Mouse (Mus musculus) lung, embryonic 14.5 days (tissue): ENCODE data around the gene 4931422A03Rik. TPM values are rescaled to one million over a fixed set of nuclear protein-coding genes. Genes with fewer than 3 reads are reported as not detected.
A peak's percentile ranks its signal among the peaks of the same experiment; 100 is the strongest.
"Not testable (repeated sequence)": the region's sequence is repeated elsewhere in the genome, so short reads cannot be mapped to it uniquely, and the experiment has no call there.

Experiments
- ATAC-seq: fragments of 200-750 bp; cut with Nextera tagmentation; 2 replicates; pipeline ENCODE4 v1.8.0; 2017; ENCODE audit warnings: mild to moderate bottlenecking, moderate TSS enrichment, moderate library complexity; ENCODE audit not compliant: insufficient read depth
- DNase-seq: peaks from one replicate; pipeline ENCODE4 v3.0.0-alpha.2; 2015
- H3K27ac ChIP-seq: fragments of 300-500 bp; sonication (generic); 2 replicates; pipeline ENCODE4 v1.5.1; 2014; ENCODE audit warnings: low read depth, mild to moderate bottlenecking, moderate library complexity
- H3K27me3 ChIP-seq: fragments of 300-500 bp; sonication (generic); 2 replicates; pipeline ENCODE4 v1.6.1; 2014; ENCODE audit warnings: low read length, control low read depth; ENCODE audit not compliant: insufficient read depth
- H3K36me3 ChIP-seq: fragments of 300-500 bp; sonication (generic); 2 replicates; pipeline ENCODE4 v1.6.1; 2014; ENCODE audit warnings: control low read depth; ENCODE audit not compliant: insufficient read depth
- H3K4me1 ChIP-seq: fragments of 300-500 bp; sonication (generic); 2 replicates; pipeline ENCODE4 v1.6.1; 2014; ENCODE audit warnings: antibody characterized with exemption, control low read depth; ENCODE audit not compliant: insufficient read depth
- H3K4me2 ChIP-seq: fragments of 300-500 bp; sonication (generic); 2 replicates; pipeline ENCODE4 v1.6.1; 2014; ENCODE audit warnings: mild to moderate bottlenecking
- H3K4me3 ChIP-seq: fragments of 300-500 bp; sonication (generic); 2 replicates; pipeline ENCODE4 v1.5.1; 2014; ENCODE audit warnings: low read depth, low read length
- H3K9ac ChIP-seq: fragments of 300-500 bp; sonication (generic); 2 replicates; pipeline ENCODE4 v1.6.1; 2014
- H3K9me3 ChIP-seq: fragments of 300-500 bp; sonication (generic); 2 replicates; pipeline ENCODE4 v1.6.1; 2016; ENCODE audit warnings: low read depth, low read length, control low read depth
- CTCF ChIP-seq: IDR thresholded peaks from 2 replicates; pipeline ENCODE4 v1.5.1; 2016; ENCODE audit warnings: antibody characterized with exemption, low read depth
- WGBS: fragments of 180-500 bp; shearing (Covaris S2); extraction: QIAGEN DNeasy Blood & Tissue Kit; methylation state at CpG from one replicate; pipeline ENCODE4 v1.1.7; 2014; 5-methylcytosine and 5-hydroxymethylcytosine counted together
- polyA plus RNA-seq: library from polyadenylated mRNA; unstranded; fragments of >200 nt; fragmentation: Nextera tagmentation; extraction: Ambion mirVana; gene quantifications from 2 replicates; pipeline ENCODE4 v1.2.1, GENCODE M21; 2014

4931422A03Rik gene
- 1.9 and 2.1 TPM in 2 replicates for polyA plus RNA-seq

DNA sequence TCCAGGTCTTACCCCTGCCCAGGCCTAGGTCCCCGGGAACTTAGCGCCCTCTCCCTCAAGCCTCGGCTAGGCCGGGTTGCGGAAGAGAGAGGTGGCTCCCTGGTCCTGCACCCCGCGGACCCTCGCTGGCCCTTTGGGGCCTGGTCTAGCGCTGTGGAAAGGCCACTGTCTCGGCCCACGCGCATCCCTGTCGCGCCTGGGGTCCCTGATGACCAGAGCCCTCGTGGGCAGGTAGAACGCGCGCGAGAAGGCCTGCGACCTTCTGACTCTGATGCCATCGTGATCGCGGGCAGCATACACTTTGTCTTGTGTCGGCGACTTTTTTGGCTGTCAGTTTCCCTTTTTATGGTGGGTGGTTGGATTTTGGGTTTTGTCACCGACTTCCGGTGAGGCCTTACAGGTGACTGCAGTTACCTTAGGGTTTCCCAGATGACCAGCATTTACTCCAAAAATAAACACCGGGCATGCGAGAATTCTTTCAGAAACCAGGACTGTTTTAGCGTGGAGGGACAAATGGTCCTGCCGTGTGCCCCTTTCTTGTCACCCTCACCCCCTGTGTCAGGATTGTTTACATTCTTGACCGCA is at the start of gene 4931422A03Rik:
4931422A03Rik (minus strand) TSS at position 223 of the 585 bp plus-strand sequence.
- WGBS, result under 1% methylated on average over 31 of the region's 32 CpGs
- no peak for TF ChIP-seq CTCF
- H3K27me3 ChIP-seq, result no peaks in the 10 kb centered on the region
- H3K27ac ChIP-seq, result peak within 1 kb of the TSS; percentile 68
- ATAC-seq (no peak; the same call in 1 of the 2 replicates), DNase-seq (peak; percentile 49)
- 0 out of 2 replicates have a peak, but pooled peaks cover 2% of the 10 kb centered on the region for H3K4me1 ChIP-seq
- peak within 1 kb of the TSS; percentile 95 for H3K4me3 ChIP-seq
- H3K4me2 ChIP-seq, result peak within 1 kb of the TSS; percentile 77
- no peaks in the 10 kb centered on the region for H3K9me3 ChIP-seq
- peak within 1 kb of the TSS; percentile 89 for H3K9ac ChIP-seq
- H3K36me3 ChIP-seq, result 0 out of 2 replicates have a peak, but pooled peaks cover under 1% of the 10 kb centered on the region

DNA sequence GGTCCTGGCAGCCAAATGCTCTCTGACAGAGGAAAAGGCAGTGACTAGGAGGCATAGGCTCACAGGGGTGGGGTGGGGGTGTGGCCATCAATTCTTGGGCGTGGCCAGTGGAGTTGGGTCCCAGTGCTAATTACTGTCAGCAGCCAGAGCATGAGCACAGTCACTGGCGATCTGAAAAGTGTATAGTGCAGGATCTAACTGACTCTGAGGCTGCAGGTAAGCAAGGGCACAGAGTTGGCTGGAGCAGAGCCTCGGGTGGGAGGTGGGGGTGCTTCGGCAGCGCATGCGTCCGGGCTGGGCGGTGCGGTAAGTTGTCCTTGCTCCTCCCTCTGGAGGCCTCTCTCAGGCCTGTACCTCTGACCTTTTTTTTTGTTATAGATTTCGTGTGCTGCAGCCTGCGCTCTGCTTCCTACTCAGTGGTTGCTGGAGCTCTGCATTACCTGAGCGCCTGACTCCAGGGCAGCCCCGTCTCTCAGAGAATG is 41.6 kb upstream of the 4931422A03Rik start, which contains the start of gene Cd59b:
Cd59b (plus strand) TSS at position 146 of the 482 bp plus-strand sequence.
- ATAC-seq, result peak; percentile 94
- H3K4me3 ChIP-seq, result peak within 1 kb of the TSS; percentile 40
- WGBS, result 8% methylated on average over 13 of the region's 13 CpGs
- H3K4me1 ChIP-seq, result no peaks in the 10 kb centered on the region
- H3K9me3 ChIP-seq, result no peaks in the 10 kb centered on the region
- no peaks in the 10 kb centered on the region for H3K36me3 ChIP-seq
- TF ChIP-seq CTCF, result no peak
- 0 out of 2 replicates have a peak within 1 kb of the TSS, but pooled peaks have one; percentile 46 for H3K27ac ChIP-seq
- peak; percentile 74 for DNase-seq
- no peaks in the 10 kb centered on the region for H3K27me3 ChIP-seq
- peak within 1 kb of the TSS; percentile 63 for H3K4me2 ChIP-seq
- H3K9ac ChIP-seq, result peak within 1 kb of the TSS; percentile 16

- not testable (repeated sequence) for ATAC-seq, H3K27ac ChIP-seq, H3K9ac ChIP-seq, DNase-seq, H3K36me3 ChIP-seq, H3K4me2 ChIP-seq, H3K4me3 ChIP-seq, H3K27me3 ChIP-seq, H3K4me1 ChIP-seq, H3K9me3 ChIP-seq
- 58% methylated on average over 7 of the region's 7 CpGs for WGBS
Measured at GRCm38 (mm10) chr2:104068450-104068849, 40.3 kb upstream of the 4931422A03Rik start, which contains the start of gene Gm10799. TSS of gene Gm10799 (minus strand) at chr2:104068550.

- WGBS, result 82% methylated on average over 6 of the region's 6 CpGs
- DNase-seq, H3K4me1 ChIP-seq, H3K4me3 ChIP-seq, H3K9me3 ChIP-seq, ATAC-seq, H3K27me3 ChIP-seq, H3K27ac ChIP-seq, H3K9ac ChIP-seq, H3K4me2 ChIP-seq: not testable (repeated sequence)
- peaks cover 15% of the 10 kb centered on the region; the same call in 1 of the 2 replicates for H3K36me3 ChIP-seq
Measured at GRCm38 (mm10) chr2:104065526-104065925, 37.4 kb upstream of the 4931422A03Rik start, which contains the start of gene Gm10912. TSS of gene Gm10912 (plus strand) at chr2:104065826.

DNA sequence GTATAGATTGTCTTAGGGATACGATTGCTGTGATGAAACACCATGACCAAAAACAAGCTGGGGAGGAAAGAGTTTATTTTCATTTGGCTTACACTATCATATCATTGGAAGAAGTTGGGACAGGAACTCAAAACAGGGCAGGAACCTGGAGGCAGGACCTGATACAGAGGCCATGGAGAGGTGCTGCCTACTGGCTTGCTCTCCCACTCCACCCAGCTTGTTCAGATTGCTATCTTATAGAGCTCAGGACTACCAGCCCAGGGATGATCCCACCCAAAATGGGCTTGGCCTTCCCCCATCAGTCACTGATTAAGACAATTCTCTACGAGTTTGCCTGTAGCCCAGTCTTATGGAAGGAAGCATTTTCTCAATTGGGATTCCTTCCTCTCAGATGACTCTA is 36.0 kb upstream of the 4931422A03Rik start:
- Histone ChIP-seq H3K4me2 (no peak overlapping the region), H3K4me3 (no peak overlapping the region), H3K36me3 (peaks cover 21% of the 10 kb centered on the region), H3K27ac (no peak overlapping the region), H3K9ac (no peak overlapping the region), H3K27me3 (no peaks in the 10 kb centered on the region), H3K4me1 (no peaks in the 10 kb centered on the region), H3K9me3 (no peaks in the 10 kb centered on the region)
- WGBS, result 67% methylated on average over 2 of the region's 2 CpGs
- no peak for ATAC-seq
- no peak for TF ChIP-seq CTCF
- no peak for DNase-seq

DNA sequence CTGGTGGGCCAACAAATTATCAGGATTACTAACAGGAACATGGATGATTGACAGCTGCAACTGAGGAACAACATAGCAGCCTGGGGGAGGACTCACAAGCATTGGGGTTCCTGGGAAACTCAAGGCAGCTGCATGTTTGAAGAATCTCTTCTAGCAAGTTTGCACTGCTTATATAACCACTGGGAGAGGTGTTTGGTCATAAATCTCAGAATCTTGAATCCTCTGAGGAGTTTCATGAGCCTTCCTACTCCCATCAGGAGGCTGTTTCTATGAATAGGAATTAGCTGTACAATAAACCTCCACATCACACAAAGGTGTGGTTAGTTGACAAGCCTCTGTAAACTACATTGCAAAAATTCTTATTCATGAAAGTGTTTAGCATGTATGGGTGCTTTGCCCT is 34.5 kb upstream of the 4931422A03Rik start:
- Histone ChIP-seq H3K4me3 (no peak overlapping the region), H3K36me3 (peaks cover 26% of the 10 kb centered on the region), H3K9me3 (no peaks in the 10 kb centered on the region), H3K27me3 (no peaks in the 10 kb centered on the region), H3K4me1 (no peaks in the 10 kb centered on the region), H3K27ac (no peak overlapping the region), H3K9ac (no peak overlapping the region), H3K4me2 (no peak overlapping the region)
- ATAC-seq (no peak), DNase-seq (no peak)
- TF ChIP-seq CTCF, result no peak

GRCm38 (mm10) chr2:104060996-104061395 is 32.8 kb upstream of the 4931422A03Rik start:
- H3K9ac ChIP-seq, result no peak overlapping the region

More at GRCm38 (mm10) chr2:104060996-104061395, 32.8 kb upstream of the 4931422A03Rik start:
- DNase-seq (no peak), ATAC-seq (no peak)
- H3K4me3 ChIP-seq, result no peak overlapping the region
- TF ChIP-seq CTCF, result no peak
- H3K27me3 ChIP-seq, result no peaks in the 10 kb centered on the region
- H3K9me3 ChIP-seq, result no peaks in the 10 kb centered on the region
- H3K4me2 ChIP-seq, result no peak overlapping the region
- peaks cover 26% of the 10 kb centered on the region for H3K36me3 ChIP-seq
- WGBS, result 96% methylated on average over 6 of the region's 6 CpGs
- H3K27ac ChIP-seq, result no peak overlapping the region
- no peaks in the 10 kb centered on the region for H3K4me1 ChIP-seq
